Mouse (Mus musculus) urinary bladder, adult 18-20 months (tissue): ENCODE measurements at regions not wholly inside any gene's neighbourhood (a gene's known extent, or its start where the extent isn't known, plus 50 kb on each side); places are given as distances from the start of the nearest gene placed in this dataset.

ENCODE experiments used
- DNase-seq, 2 experiments: peaks; one replicate each; pipeline ENCODE4 v3.0.0; 2022; ENCODE audit warnings: low spot score in 2 of 2, mixed read lengths in 2 of 2

DNA sequence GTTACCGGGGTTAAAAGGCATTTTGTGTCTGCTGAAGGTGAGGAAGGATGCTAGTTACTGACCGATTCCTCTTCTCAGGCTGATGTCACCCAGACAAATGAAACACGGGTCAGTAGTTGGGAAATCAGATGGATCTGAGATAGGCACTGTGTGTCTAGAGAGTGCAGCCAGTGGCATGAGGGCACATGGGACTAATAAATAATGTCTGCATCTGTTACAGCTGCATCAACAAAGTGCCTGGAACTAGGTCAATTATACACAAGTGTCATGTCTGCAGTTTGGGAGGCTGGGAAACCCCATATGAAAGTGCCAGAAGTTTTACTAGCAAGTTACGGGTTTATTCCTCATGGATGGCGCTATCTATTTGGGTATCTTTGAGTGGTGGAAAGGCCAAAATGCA, 68.8 kb downstream of the Cxcl12 start:
- no peak for DNase-seq

DNA sequence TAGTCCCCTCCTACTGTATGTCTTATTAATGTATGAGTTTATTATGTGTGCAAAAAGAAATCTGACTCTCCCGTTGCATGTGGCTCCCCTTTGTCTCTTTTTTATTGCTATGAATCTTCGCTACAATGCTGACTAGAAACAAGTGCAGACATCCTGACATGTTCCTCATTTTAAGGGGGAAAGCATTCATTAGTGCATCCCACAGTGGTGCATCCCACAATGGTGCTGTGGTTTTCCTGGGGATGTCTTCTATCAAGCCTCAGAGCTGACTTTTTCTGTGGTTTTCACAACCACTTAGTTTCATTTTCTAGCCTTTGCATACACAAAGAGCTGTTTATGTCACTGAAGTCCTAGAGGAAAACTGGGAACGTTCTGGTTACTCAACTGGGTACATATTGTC, 72.9 kb downstream of the Cxcl12 start:
- no peak for DNase-seq

DNA sequence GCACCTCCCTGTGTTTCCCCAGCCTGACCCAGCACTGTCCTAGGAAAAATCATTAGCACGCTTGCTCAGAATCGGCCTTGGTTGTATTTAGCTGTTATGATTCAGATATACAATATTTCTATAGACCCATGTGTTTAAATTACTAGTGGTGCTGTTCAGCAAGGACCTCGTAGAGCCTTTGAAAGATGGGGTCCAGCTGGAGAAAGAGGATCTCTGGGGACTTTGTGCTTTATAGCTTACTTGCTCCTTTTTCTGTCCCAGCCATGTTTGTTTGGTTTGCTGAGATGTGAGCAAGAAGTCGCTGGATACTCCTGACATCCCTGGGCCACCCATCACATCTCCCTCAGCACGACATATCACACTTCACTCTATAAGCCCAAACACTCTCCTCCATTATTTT, 77.1 kb downstream of the Cxcl12 start:
- no peak for DNase-seq

DNA sequence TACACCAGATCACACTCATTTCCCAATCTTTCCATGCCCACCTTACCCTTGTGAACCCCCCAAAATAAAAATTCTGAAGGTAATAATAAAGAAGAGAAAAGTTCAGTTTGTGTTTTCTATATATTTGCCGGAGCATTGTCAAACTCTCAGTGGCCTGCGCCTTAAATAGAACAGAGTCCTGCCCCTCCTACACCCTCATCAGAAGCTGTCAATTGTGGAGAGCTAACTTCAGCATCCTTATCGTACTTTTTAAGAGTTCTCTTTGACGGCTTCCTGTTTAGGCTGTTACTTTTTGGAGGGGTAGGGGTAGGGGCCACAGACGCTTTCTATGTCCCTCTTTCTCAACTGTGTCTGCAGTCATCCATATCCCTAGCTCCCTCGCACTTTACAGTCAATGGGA, 77.5 kb downstream of the Cxcl12 start:
- DNase-seq, result no peak

DNA sequence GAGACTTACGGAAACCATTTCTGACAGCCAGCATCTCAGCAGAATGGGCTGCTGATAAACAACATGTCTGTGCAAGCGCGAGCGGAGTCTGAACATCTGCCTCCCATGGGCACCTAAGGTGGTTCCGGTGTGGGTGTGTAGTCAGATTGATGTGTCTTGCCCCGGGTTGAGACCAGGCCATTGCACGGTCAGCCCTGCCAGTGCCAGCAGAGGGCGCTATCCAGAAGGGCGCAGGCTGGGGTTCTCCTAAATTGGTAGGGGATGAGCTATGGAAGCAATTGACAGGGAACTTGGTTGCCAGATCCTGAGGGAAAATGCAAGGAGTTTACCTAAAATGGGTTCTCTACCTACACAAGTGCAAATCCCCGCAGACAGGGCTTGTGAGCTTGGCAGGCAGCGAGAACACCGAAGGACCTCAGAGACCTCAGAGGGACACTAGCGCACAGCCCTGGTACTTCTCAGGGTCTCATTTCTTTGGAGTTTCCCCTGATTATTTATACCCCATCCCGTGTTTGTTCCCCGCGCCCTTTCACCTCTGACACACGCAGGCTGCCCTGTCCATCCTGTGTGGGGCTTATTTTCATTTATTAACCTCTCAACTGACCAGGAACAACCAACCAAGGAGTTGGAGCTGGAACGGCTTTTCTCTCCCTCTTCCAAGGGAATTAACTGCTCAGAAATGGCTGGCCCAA, 81.0 kb downstream of the Cxcl12 start:
- DNase-seq, result no peak

DNA sequence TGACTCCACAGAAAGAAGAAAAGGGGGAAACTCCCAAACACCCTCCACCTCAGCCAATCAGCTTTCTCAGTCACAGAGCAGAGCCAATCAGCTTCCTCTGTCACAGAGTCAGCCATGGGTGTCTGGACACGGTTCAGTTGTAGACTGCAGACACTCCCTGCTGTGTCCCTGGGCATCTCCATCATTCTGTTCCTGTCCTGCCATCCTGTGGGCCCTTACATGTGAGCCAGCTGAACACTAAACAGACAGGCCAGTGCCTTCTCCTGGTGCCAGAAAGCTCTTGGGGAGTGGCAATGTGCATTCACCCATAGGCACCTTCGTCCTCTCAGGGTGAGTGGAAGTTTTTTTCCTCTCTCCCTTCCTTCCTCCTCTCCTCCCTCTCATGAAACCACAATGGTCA, 81.7 kb downstream of the Cxcl12 start:
- no peak for DNase-seq

DNA sequence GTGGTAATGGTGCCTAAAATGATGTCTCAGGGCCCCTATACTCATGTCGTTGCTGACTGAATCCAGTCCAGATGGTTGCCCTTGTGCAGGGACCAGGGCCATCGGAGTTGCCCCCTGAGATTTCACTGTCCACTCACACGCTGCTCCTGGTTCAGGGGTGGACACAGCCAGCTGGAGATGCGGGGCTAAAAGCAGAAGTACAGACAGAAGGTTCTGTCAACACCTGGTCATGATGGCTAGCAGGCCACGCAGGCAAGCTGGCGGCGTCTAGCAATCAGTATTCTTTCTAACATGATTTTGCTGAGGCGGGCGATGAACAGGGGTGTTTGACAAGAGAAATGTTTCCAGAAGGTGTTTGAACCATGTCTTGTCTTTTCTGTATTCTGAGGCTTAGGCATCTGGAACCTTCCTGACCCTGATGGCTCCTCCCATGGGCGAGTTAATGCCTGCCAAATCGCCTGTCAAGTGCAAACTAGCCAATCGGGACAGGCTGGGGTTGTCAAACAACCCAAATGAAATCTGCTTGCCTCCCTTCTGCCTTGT, 83.1 kb downstream of the Cxcl12 start:
- no peak for DNase-seq

DNA sequence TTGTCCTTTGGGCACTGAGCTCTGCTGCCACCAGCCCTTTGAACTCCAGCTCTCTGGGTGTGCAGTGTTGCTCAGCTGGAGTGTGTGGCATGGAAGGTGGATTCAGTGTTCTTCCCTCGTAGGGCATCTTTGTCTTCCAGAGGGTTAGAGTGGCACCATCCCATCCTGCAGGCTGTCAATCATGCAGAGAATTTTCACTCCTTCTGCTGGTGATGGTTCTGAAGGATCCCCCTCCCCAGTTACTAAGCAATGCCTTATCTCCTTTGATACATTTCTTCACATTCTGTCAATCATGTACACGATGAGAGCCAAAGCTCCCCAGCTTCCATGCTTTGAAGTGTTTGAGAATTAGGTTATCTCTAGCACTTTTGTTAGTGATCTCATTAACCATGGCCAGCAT, 84.0 kb downstream of the Cxcl12 start:
- DNase-seq, result no peak

DNA sequence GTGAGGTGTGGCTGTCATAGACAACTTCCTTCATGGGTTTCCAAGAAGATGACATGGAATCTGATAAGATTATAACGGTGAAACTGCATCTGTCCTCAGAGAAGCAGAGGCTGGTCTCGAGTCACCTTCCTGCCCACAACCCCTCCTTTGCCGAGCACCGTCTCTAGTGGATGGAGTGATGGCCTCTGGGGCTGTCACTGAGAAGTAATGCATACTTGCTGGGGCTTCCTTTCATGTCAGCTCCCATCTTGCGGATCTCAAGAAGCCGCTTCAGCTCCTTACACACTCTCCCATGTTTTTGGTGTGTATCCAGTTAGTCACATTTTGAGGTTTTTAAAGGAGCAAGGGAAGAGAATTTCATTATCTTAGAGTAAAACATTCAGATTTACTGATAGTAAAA, 84.7 kb downstream of the Cxcl12 start:
- no peak for DNase-seq

DNA sequence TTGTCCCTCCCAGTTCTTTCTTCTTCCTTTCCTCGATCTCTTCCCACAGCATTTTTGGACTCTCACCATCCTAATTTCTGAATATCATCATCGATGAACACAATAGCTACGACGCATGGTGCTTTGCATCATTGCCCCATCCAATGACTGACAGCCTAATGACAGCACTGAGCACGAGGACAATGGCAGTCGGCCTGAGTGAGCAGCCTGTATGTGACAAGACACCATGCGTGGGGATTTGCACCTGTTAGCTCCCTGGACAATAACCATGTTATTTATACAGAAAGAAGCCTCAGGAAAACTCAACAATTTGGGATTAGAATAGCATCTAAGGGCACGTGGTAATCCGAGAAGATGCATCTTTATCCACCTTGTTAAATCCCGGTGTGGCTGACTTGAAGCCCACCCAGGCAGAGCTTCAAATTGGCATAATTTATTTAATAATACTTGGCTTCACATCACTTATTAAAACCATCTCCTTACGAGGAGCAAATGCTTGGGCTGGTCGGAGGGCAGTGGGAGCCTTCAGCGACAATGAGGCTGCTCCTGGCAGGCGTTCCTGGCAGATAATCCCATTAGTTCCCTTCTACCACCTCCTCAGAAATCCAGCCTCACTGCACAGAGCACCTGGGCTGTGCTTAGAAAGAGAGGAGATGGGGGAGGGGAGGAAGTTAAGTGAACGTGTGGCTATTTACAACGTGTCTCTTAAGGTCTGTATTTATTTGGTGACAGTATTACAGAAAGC, 85.4 kb downstream of the Cxcl12 start:
- no peak for DNase-seq

DNA sequence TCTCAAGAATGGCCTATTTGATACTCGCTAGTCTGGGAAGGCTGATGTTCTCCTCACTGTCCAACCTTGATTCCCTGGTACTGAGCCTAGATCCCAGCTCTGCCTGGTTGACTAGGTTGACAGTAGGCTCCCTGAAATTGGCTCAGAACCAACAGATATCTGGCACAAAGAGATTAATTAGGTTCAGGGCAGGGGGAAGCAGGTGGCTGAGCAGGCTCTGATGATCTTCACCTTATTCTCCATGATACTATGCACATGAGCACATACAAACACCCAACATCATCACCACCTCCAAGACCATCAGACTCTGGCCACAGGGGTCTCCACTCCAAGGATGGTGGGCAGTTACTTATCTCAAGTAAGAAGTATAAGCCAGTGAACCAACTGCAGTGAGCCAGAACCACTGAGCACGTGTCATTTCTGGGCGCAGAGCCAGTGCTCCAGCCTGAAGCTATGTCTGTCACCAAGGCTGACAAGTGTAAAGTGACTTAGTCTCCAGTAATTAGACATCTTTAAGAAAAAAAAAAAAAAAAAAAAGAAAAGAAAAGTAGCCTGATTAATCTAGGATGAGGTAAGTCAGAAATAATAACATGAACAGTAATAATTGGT, 86.4 kb downstream of the Cxcl12 start:
- DNase-seq, result no peak

DNA sequence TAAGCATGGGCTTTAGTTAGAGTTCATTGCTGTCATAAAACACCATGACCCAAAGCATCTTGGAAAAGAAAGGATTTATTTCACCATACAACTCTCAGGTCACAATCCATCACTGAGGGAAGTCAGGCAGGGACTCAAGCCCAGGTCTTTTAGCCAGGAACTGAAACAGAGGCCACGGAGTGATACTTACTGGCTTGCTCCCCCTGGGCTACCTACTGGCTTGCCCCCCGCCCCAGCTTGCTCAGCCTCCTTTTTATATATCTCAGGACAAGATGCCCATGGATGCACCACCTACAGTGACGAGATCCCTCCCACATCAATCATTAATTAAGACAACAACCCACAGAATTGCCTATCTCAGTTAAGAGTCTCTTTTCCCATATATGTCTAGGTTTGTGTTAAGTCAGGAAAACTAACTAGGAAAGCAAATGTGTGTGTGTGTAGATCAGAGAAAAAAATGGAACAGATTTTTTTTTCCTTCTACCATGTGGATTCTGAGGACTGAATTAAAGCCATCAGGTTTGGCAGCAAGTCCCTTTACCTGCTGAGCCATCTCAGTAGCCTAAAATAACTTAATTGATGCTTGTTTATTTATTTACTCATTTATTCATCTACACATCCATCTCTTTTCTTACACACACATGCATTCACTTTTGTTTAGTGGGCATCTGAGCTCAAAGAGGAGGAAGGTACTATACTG, 87.2 kb downstream of the Cxcl12 start:
- no peak for DNase-seq

DNA sequence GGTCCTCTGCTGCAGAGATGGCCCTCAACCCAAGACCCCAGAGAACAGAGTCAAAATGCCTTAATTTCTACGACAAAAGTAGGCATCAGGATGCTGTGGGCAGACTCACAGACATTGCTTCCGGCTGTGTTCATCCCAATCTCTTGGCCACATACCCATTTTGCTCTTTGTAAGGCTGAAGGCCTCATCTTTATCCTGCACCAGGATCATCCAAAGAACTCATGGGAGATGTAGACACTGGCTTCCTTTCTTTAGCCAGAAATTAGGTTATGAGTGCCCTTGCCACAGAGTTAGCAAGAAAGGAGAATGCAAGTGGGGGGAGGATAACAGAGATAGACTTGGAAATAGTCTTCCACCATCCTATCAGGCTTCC, 87.8 kb downstream of the Cxcl12 start:
- no peak for DNase-seq

DNA sequence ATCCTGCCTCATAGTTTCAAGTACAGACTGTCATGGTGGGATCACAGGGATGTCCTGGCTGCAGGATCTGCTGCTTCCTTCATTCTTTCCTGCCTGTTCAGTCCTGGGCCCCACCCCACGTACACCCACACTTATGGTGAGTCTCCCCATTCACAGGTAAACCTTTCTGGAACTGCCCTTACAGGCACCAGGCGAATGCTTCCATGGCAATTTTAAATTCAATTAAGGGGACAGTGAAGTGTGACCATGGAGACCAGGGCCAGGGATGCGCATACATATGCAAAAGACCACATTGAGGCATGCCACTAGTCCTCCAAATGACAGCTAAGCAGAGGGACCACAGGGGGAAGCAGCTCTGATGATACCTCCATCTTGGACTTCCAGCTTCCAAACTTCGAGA, 89.3 kb downstream of the Cxcl12 start:
- DNase-seq, result no peak

DNA sequence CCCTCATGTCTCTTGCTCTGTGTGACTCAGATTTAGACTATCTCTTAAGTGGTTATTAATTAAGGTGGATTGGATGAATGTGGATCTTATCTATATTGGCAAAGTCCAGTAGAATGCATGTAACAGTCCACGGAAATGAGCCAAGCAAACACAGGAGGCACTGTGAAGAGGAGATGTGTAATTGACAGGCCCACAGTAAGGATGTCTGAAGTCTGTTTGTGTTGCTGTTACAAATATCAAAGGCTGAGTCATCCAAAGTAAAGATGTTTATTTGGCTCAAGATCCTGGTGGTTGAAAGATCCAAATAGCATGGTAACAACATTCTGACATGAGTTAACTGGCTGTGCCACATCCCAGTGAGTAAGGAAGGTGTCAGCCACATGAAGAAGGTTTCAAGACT, 99.6 kb downstream of the Cxcl12 start:
- no peak for DNase-seq

DNA sequence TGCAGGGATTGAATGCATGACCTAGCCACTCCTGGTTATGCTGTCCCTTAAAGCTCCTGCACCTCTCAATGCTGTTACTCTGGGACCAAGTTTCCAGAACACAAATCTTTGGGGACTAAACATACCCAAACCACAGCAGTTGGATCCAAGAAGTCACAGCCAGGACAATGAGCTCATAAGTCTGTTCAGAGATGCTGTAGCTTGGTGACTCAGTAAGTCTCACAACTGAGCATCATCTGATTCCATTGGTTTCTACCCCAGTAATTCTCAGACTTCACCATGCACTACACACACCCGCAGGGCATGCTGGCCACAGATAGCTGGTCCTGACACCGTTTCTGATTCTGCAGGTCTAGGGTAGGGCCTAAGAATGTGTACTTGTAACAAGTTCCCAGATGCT, 100.0 kb downstream of the Cxcl12 start:
- DNase-seq, result no peak

DNA sequence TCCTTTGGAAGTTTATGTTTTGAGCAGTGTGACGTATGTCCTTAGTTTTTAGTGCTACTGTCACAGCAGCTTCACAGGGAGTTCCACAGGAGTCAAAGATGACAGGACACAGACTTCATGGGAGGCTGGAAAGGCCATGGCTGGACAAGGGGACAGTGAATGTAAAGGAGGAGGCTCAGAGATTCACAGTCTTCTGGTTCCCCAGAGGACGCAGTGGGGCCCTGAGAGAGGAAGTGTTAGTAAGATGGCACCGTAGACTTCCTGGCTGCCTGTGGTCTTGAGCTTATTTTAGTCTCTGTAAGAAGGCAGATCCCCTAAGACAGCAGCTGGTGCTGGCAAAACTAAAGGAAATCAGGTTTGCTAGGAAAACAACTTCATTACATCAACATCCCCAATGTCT, 101.9 kb downstream of the Cxcl12 start:
- no peak for DNase-seq

DNA sequence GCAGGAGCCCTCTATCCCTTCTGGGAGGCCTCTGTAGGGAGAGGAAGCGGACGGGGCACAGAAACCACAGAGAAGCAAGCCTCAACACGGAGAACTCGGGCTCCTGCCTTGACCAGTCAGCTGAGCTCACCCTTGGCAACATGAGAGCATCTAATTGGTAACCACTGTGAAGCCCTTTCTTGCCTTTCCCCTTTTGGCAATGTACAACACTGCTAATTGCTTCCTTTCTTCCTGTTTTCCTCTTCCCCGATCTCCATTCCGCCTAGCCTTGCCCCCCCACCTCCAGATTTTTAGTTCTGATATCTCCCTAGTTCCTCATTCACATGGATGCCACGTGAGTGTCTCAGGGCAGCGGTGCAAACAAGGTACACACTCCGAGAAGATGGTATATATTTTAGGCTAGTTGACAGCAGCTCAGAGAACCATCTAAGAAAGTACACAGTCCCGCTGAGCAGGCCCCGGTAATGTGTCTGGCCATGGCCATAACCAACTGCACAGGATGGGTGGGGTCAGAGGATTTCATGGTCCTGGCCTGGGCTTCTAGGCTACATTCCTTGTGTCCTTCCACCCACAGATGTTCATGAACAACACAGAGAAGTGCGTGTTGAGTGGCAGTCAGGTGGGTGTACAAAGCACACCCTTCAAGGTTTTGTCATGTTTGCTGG, 103.4 kb downstream of the Cxcl12 start:
- DNase-seq, result peak; percentile 15 to 19

DNA sequence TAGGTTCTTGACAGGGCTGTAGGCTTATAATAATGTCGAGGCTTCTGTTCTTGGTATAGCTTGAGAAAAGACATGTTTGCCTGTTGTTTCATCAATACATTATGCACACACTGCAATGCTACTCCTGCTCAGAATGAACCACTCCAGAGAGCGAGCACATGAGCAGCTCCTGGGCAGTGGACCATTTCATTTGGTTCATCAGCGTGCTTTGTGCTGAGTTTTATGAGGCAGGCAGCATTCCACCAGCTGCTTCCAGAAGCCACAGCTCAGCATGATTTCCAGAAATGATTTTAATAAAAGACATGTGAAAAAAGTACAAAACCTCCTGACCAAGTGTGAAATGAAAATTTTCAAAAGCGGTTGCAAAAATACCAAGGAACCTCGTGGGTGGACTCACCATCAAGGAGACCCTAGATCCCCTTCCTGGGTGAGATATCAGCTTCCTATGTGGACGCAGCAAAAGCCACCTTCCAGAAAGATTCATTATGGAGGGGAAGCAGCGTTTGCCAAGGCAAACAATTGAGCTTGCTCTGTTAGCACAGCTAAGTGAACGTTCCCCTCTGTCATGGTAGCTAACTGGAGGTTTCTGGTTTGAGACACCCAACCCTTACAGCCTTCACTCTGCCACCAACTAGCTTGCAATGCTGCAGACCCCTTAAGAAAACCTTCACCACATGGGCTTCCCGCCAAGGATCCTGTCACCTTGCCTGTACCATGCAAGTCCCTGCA, 104.1 kb downstream of the Cxcl12 start:
- DNase-seq, result no peak

DNA sequence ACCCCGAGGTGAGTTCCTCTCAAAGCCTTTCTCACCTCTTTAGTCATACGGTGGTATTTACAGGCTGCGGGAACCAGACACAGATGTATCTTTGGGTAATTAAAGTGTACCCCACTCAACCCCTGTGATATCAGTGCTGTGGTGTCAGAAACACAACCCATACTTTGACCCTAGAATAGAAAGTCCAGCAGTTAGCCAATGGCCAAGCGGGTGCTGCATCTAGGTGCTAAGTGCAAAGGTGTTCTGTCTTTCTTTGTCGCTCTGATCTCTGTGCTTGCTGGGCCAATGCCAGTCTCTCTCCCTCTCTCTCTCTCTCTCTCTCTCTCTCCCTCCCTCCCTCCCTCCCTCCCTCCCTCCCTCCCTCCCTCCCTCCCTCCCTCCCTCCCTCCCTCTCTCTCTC, 107.6 kb downstream of the Cxcl12 start:
- DNase-seq, result no peak

DNA sequence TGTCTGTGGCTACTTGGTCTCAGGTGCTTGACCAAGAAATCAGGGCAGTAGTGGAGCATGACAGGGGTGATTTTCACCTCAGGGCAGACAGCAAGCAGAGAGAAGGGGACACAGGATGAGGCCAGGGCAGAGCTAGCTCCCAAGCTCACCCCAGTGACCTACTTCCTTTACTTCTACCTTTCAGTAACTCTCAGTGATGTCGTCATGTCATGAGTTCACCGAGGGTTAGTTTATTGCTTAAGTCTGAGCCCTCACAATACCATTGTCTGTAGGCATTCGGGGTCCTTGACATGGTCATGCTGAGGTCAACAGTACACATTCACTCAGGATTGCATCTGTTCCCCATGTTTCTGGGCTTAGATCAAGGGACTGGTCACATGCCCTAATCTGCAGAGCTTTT, 108.5 kb downstream of the Cxcl12 start:
- no peak for DNase-seq
